Mouse (Mus musculus) embryonic facial prominence, embryonic 11.5 days (tissue): ENCODE data around the gene Vps13c. TPM values are rescaled to one million over a fixed set of nuclear protein-coding genes. Genes with fewer than 3 reads are reported as not detected.

Source experiments
- ATAC-seq: fragments of 200-750 bp; cut with Nextera tagmentation; replicated peaks from 2 replicates; pipeline ENCODE4 v1.8.0; 2017; ENCODE audit warnings: low read depth; ENCODE audit not compliant: insufficient number of reproducible peaks, low FRiP score, low TSS enrichment
- DNase-seq: peaks from one replicate; pipeline ENCODE4 v3.0.0-alpha.2; 2015; ENCODE audit warnings: low spot score
- H3K27ac ChIP-seq: fragments of 300-500 bp; sonication (generic); replicated peaks from 2 replicates; pipeline ENCODE4 v1.5.1; 2014; ENCODE audit warnings: mild to moderate bottlenecking, low read depth, low read length, control low read depth
- H3K27me3 ChIP-seq: fragments of 300-500 bp; sonication (generic); 2 replicates; pipeline ENCODE4 v1.6.1; 2014; ENCODE audit warnings: mild to moderate bottlenecking, low read length, moderate library complexity, mixed read lengths; ENCODE audit not compliant: control insufficient read depth, insufficient read depth
- H3K36me3 ChIP-seq: fragments of 300-500 bp; sonication (generic); replicated peaks from 2 replicates; pipeline ENCODE4 v1.6.1; 2014; ENCODE audit warnings: low read depth, mild to moderate bottlenecking, low read length, moderate library complexity, mixed read lengths; ENCODE audit not compliant: control insufficient read depth, insufficient read depth
- H3K4me1 ChIP-seq: fragments of 300-500 bp; sonication (generic); 2 replicates; pipeline ENCODE4 v1.6.1; 2014; ENCODE audit warnings: low read length, mixed read lengths; ENCODE audit not compliant: control insufficient read depth, insufficient read depth
- H3K4me2 ChIP-seq: fragments of 300-500 bp; sonication (generic); 2 replicates; pipeline ENCODE4 v1.6.1; 2014; ENCODE audit warnings: low read depth, mild to moderate bottlenecking, control low read depth, low read length, moderate library complexity
- H3K4me3 ChIP-seq: fragments of 300-500 bp; sonication (generic); 2 replicates; pipeline ENCODE4 v1.5.1; 2014; ENCODE audit warnings: low read depth, low read length, control low read depth
- H3K9ac ChIP-seq: fragments of 300-500 bp; sonication (generic); replicated peaks from 2 replicates; pipeline ENCODE4 v1.6.1; 2014; ENCODE audit warnings: mild to moderate bottlenecking, control low read depth, low read length
- H3K9me3 ChIP-seq: fragments of 300-500 bp; sonication (generic); replicated peaks from 2 replicates; pipeline ENCODE4 v1.6.1; 2016; ENCODE audit warnings: mild to moderate bottlenecking, low read length, inconsistent platforms, mixed read lengths; ENCODE audit not compliant: control insufficient read depth
- WGBS: fragments of 180-500 bp; shearing (Covaris S2); extraction: QIAGEN DNeasy Blood & Tissue Kit; methylation state at CpG from one replicate; pipeline ENCODE4 v1.1.7; 2014; 5-methylcytosine and 5-hydroxymethylcytosine counted together
- polyA plus RNA-seq: library from polyadenylated mRNA; unstranded; fragments of >200 nt; fragmentation: Nextera tagmentation; extraction: Ambion mirVana; gene quantifications from 2 replicates; pipeline ENCODE4 v1.2.1, GENCODE M21; 2014

The Vps13c gene
- polyA plus RNA-seq, 1 experiment from 2014 or later: 5.2 TPM

DNA sequence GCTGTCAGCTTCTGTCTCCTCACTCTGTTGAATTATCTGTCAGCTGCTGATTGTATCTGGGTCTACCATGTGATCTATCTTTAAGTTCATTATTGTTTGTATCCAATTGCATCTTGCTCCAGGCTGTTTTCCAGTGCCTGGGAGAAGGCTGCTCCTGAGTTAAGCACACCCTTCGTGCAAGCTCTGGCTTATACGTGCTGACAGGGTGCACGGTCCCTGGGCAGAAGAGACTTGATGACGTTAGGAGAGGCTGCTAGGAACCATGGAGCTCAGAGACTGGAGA lies 21.6 kb upstream of the Vps13c start:
- H3K4me3 ChIP-seq: no peak overlapping the region
- H3K27ac ChIP-seq: no peak overlapping the region
- H3K36me3 ChIP-seq: no peaks in the 10 kb centered on the region
- DNase-seq (no peak), ATAC-seq (no peak)
- no peaks in the 10 kb centered on the region for H3K27me3 ChIP-seq
- H3K9ac ChIP-seq: no peak overlapping the region
- H3K9me3 ChIP-seq: no peaks in the 10 kb centered on the region
- 80% methylated on average over 4 of the region's 4 CpGs for WGBS
- H3K4me1 ChIP-seq: no peaks in the 10 kb centered on the region
- no peak overlapping the region for H3K4me2 ChIP-seq

DNA sequence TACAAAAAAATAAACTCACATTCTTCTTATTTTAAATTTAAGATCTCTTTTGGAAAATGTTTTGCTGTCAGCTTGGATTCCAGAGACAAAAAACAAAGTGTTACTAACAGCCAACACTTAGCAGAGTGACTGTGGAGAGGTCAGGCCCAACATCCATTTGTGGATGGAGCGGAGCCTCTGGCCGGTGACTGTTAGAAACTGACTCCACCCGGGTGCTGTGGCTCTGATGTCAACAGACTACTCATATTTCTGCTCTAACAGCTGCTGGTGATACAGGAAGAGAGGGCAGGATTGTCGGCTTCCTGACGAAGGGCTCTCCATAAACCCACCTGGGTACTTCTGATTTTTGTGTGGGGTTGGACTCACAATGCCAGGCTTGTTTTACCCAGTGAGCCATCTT lies 17.1 kb upstream of the Vps13c start:
- Histone ChIP-seq H3K9ac (no peak overlapping the region), H3K27ac (no peak overlapping the region), H3K4me2 (no peak overlapping the region), H3K4me1 (no peaks in the 10 kb centered on the region), H3K4me3 (no peak overlapping the region), H3K36me3 (no peaks in the 10 kb centered on the region), H3K9me3 (no peaks in the 10 kb centered on the region), H3K27me3 (no peaks in the 10 kb centered on the region)
- ATAC-seq (no peak), DNase-seq (peak; percentile 31)
- 34% methylated on average over 5 of the region's 5 CpGs for WGBS

DNA sequence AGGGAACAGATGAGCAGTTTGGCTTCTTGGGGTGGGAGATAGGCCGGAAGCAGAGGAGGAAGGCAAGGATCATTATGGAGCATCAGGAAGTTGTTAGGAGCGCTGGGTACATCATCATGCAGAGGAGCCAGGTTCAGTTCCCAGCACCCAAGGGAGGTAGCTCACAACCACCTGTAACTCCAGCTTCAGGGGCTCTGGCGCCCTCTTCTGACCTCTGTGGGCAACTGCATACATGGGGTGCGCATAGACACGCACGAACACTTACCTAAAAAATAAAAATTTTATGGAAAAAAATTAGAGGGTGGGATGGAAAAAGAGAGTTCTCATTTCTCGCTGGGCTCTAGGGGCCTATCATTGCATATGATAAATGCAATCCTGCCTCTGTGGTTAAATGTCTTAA lies 14.7 kb upstream of the Vps13c start:
- Histone ChIP-seq H3K27me3 (peaks cover 9% of the 10 kb centered on the region), H3K4me3 (no peak overlapping the region), H3K4me1 (no peaks in the 10 kb centered on the region), H3K27ac (no peak overlapping the region), H3K9ac (no peak overlapping the region), H3K36me3 (no peaks in the 10 kb centered on the region), H3K4me2 (no peak overlapping the region), H3K9me3 (no peaks in the 10 kb centered on the region)
- no peak for DNase-seq
- WGBS: 80% methylated on average over 7 of the region's 7 CpGs
- no peak for ATAC-seq

DNA sequence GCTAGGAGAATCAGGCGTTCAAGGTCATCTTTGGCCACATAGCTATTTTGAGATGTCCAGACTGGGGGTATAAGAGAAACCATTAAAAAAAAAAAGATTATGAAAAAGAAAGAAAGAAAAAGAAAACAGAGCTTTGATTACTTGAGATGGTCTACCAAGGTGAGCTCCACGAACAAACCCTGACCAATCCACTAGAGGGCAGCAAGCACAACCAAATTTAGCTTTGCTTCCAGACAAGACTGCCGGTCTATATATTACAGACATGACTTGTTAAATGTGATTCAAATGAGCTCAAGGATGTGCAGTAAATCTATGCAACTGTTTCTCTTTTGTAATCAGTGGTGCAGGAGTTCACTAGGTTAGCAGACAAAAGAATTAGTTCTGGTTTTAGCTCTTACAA lies 12.0 kb upstream of the Vps13c start:
- no peak overlapping the region for H3K9ac ChIP-seq
- no peak overlapping the region for H3K4me3 ChIP-seq
- H3K36me3 ChIP-seq: no peaks in the 10 kb centered on the region
- DNase-seq (peak; percentile 85), ATAC-seq (no peak)
- no peaks in the 10 kb centered on the region for H3K9me3 ChIP-seq
- no peak overlapping the region for H3K4me2 ChIP-seq
- H3K27me3 ChIP-seq: peaks cover 20% of the 10 kb centered on the region
- 7% methylated on average over 3 of the region's 3 CpGs for WGBS
- H3K4me1 ChIP-seq: peaks cover 5% of the 10 kb centered on the region; the same call in 1 of the 2 replicates
- no peak overlapping the region for H3K27ac ChIP-seq

DNA sequence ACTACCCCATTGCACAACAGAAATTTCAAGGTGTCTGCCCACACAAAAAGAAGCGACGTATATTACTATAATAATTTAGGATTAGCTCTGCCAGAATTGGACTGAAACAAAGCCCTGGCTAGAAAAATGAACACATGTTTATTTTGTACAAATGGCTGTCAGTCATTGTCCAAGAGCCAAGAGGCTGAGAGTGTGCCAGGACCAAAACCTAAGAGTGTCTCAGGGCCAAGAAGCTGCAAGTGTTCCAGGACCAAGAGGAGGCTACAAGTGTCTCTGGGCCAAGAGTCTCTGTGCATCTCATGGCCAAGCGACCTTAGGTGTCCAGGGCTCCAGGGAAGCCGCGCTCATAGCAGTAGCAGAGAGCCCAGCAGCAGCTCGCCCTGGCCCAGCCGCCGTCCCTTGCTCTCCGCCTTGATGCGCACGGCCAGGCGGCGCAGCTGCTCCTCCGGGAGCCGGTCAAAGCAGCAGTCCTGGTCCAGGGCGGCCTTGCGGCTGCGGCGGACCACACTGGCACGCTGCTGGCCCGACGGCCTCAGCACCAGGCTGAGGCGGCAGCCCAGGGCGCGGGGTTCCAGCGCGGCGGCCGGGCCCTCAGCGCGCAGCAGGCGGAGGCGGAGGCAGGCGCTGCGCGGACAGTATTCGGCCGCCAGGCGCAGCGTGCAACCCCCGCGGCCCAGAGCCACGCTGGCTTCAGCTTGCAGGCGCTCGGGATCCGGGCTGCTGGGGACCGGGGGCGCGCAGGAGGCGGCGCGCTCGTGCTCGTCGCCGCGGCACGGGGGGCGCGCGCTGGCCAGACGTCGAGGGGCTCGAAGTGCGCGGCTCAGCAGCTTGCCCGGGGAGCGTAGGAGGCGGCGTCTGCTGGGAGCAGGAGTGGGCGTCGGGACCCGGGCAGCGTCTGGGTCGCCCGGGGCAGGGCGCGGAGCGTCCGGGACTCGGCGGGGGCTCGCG lies 9.5 kb upstream of the Vps13c start:
- Histone ChIP-seq H3K9me3 (no peaks in the 10 kb centered on the region), H3K9ac (peak overlapping the region; percentile 58), H3K4me1 (peaks cover 5% of the 10 kb centered on the region; the same call in 1 of the 2 replicates), H3K4me2 (peak overlapping the region; percentile 95), H3K4me3 (peak overlapping the region; percentile 49), H3K36me3 (no peaks in the 10 kb centered on the region), H3K27ac (no peak overlapping the region), H3K27me3 (peaks cover 20% of the 10 kb centered on the region)
- DNase-seq: peak; percentile 64
- peak; percentile 84 for ATAC-seq
- 4% methylated on average over 38 of the region's 84 CpGs for WGBS

DNA sequence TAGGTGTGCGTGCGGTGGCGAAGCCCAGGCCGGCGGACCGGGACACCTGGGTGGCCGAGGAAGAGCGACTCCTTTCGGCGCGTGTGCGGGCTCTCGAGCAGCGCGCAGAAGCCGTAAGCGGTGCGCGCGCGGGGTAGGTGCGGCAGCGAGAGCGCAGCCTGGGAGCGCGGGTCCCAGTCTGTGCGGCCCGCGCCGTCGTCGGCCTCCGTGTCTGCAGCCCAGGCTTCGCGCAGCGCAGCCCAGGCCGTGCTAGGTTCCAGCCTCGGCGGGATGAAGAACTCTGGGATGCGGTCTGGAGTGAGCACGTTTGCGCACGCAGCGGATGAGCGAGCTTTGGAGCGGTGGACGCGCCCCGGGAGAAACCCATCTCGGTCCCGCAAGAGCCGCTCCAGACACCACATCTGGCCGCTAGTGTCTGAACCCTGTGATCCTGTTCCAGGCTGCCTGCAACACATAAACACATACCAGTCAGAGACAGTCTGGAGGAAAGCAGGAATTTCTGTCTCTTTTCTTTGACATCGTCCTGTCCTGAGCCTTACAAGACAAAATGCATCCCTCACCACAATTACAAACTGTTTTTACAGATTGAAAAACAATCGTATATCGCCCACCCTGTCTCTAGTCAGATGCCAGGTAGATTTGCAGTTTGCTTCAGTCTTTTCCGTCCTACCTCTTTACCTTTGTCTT lies 8.7 kb upstream of the Vps13c start:
- Histone ChIP-seq H3K36me3 (no peaks in the 10 kb centered on the region), H3K4me2 (peak overlapping the region; percentile 95), H3K27me3 (peaks cover 20% of the 10 kb centered on the region), H3K9me3 (no peaks in the 10 kb centered on the region), H3K4me1 (peaks cover 5% of the 10 kb centered on the region; the same call in 1 of the 2 replicates), H3K9ac (peak overlapping the region; percentile 58), H3K27ac (no peak overlapping the region), H3K4me3 (peak overlapping the region; percentile 49)
- DNase-seq: peak; percentile 53
- WGBS: 1% methylated on average over 57 of the region's 57 CpGs
- ATAC-seq: peak; percentile 31

- Histone ChIP-seq H3K4me3 (peak within 1 kb of the TSS; percentile 49), H3K9me3 (no peaks in the 10 kb centered on the region), H3K4me2 (peak within 1 kb of the TSS; percentile 95), H3K36me3 (no peaks in the 10 kb centered on the region), H3K9ac (peak within 1 kb of the TSS; percentile 58), H3K4me1 (peaks cover 5% of the 10 kb centered on the region; the same call in 1 of the 2 replicates), H3K27ac (no peak within 1 kb of the TSS), H3K27me3 (peaks cover 20% of the 10 kb centered on the region)
- ATAC-seq (no peak), DNase-seq (peak; percentile 78)
- 4% methylated on average over 20 of the region's 20 CpGs for WGBS
Measured at GRCm38 (mm10) chr9:67832046-67832605, 8.1 kb upstream of the Vps13c start, which contains the start of gene C2cd4a. TSS of gene C2cd4a (minus strand) at chr9:67832330.
